Mouse (Mus musculus) E14TG2a.4 (cell line): ENCODE data around the gene Nox4.

Source experiments
- CTCF ChIP-seq: conservative IDR thresholded peaks from 2 replicates; pipeline ENCODE4 v1.5.1; 2014; ENCODE audit warnings: low read length
- POU5F1 ChIP-seq: IDR thresholded peaks from 2 replicates; pipeline ENCODE4 v1.6.1; 2014; ENCODE audit warnings: low read length, borderline replicate concordance

DNA sequence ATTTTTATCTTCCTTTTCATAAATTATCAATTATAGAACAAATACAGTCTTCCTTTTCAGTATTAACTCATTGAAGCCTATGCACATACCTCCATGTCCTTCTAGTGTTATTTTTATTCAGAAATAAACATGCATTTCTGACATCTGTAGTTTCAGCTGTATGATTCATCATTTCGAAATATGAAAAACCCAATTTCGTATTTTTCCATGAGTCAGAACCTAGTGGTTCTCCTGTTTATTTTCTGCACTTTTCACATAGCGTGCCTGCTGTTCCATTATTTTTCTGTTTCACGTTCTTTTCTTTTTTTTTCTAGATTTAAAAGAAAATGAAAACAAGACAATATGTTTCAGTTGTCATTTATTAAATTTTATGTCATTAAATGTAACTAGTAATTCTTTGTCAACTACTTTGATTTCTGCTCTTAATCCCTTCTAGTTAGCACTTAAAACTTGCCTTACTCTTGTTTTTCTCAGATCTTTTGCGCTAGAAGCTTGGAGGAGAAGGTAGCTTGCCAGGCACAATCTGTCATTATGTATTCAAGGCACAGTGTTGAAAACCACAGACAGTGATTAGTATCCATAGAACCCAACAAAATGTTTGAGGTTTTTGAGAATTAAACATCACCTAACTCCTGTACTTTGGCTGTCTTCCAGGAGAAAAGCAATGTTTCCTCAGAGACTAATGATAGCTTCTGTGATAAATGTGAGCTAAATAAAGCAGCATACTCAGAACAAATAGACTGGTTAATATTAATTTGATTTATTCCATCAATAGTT, 85.1 kb downstream of the Nox4 start:
- TF ChIP-seq CTCF (no peak), POU5F1 (no peak)
